Mouse (Mus musculus) ES-E14 (cell line): ENCODE data around the gene Tnr.

Experiments used
- HCFC1 ChIP-seq: IDR thresholded peaks from 2 replicates; pipeline ENCODE4 v1.6.1; 2012; ENCODE audit warnings: low read length, inconsistent platforms, borderline replicate concordance; ENCODE audit not compliant: insufficient read depth
- ZC3H11A ChIP-seq: IDR thresholded peaks from 2 replicates; pipeline ENCODE4 v1.6.1; 2012; ENCODE audit warnings: low read depth, mild to moderate bottlenecking, inconsistent platforms, low read length, borderline replicate concordance
- ZNF384 ChIP-seq: IDR thresholded peaks from 2 replicates; pipeline ENCODE4 v1.6.1; 2012; ENCODE audit warnings: low read depth, low read length, inconsistent platforms

DNA sequence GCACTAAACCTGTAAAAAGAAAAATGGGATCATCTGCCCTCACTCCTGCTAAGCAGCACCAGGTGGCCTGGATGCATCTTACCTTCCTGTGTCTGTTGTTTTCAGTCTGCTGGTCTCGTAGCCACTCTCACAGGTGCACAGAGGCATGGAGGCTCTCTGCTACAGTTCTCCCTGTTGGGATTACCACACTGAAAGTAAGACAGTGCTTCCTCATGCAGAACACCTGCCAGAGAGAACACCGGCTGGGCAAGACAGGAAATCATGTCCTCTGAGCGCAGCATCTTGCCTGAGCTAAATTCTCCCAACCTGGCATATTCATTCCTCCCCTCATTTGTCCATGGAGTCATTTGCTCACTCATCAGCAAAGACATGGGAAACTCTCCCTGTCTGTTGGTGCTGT is 415.8 kb downstream of the Tnr start:
- TF ChIP-seq HCFC1: no peak
- no peak for TF ChIP-seq ZC3H11A
- TF ChIP-seq ZNF384: no peak
